Mouse (Mus musculus) heart, adult 9 months (tissue): ENCODE measurements around the gene Timeless.

Experiments
- DNase-seq, 2 experiments: peaks; one replicate each; pipeline ENCODE4 v3.0.0; 2022; ENCODE audit warnings: low spot score in 2 of 2

Timeless gene

DNA sequence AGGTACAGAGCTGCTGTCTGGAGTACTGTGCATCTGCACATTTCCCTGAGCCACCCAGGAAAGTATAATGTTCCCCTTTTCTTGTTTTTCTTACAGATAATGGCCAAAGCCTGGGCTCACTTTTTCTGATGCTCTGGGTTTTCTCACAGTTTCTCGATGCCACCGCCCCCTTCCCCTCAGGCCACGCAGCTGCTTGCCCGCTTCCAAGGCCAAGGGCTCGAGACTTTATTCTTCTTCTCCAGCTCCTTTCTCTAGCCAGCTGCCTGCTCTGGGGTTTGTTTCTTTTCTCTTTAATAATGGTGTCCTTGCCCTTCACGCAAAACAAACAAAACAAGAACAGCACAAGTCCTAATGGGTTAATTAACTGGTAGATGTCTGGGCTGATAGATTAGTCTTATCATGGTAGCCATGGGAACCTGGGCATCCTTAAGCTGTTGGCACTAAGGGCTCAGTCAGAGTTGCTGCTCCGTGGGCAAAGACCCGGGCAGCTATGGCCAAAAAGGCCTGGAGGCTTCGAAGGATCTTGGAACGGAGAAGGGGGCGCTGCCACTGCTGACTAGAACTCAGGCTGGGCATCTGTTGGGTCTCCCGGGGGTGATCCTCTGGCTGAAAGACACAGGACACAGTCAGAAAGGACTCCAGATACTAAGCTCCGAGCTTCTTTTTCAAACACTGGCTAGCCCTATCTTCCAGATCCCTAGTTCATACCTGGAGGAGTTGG is 64.7 kb downstream of the Timeless start:
- DNase-seq: no peak

DNA sequence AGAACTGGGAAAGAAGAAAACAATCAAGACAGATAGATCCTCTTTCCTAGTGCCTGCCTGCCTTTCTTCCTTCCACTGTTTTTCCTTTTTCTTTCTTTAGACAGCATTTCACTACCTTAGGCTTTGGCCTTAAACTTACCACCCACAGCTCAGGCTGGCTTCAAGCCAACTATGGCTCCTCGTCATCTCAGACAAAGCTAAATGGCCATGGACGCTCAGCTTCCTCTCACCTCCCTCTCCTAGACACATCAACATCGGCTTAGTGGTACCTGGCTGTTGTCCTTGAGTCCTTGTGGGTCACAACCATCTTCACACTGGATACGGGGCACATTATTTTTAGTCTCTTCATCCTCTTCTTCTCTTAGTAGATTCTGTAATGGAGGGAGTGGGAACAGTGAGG is 65.4 kb downstream of the Timeless start:
- no peak for DNase-seq

DNA sequence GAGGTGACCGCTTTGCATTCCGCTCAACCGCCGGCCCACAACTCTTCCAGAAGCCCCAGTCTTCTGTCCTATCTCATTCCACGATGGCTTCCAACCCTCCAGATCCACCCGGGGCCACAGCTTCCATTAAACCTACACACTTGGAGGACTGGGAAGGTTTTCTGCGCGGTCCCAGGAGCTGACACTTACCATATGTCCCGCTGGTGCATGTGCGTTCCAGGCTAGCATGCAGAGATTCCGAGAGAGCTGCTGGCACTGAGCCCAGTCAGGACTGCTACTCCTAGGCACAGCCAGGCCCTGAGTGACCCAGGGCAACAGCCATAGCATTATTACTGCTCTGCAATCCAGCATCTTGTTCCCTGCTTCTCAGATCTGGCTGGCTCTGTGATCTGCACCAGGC is 65.8 kb downstream of the Timeless start:
- peak in 1 of 2 experiments; percentile 24 for DNase-seq

DNA sequence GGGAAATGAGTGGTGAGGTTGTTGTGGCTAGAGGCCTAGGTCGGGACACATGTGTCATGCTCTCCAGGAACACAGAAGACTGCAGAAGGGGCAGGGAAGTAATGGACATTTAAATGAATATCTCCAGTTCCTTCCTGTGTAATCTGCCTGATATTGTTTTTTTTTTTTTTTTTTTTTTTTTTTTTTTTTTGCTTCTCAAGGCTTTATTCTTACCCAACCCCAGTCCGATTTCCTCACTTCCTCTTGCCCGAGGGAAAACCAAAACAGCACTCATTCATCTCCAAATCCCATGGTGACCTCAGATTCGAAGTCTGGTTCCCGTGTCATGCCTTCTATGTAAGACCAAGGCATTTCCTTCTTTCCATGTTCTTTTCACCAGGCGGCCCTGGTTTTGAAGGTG is 66.4 kb downstream of the Timeless start:
- DNase-seq: no peak

DNA sequence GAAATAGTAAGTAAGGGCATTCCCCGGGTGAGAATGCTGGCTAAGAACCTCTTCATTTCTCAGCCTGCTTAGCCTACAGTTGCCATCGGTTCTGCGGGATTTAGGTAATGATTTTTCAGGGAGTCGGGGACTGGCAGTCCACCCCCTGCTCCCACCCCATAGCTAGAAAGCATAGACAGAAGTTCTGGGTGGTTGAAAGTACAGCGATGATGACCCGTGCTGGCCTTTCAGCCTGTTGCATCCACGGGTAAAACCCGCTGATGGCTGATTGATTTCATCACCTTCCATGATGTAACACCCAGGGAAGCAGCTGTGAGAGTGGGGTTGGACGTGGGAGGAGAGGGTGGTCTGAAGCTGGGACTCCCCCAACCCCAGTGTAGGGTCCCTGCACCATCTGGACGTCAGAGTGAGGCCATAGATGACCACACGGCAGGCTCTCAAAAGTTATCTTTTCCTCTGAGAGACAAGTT is 66.9 kb downstream of the Timeless start, which contains the start of gene Il23a:
Gene Il23a, minus strand, starts transcription at position 51 of the 470 bp plus-strand sequence.
- no peak for DNase-seq

DNA sequence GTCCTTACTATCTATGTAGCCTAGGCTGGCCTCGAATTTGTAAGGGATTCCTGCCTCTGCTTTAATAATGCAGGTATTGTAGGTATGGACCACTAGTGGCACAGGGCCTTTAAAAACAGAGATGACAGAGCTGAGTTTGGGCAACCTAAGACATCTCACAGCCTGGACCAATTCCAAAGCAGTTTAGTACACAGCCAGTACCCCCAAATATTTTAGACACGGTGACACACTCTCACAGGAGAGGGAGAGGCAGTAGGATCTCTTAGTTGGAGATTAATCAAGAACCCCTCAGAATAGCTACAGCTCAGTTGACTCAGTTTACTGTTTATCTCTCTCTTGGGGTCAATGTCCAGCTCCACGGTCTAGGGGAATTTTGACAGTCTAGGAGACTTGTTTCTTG is 70.5 kb downstream of the Timeless start:
- DNase-seq: no peak
